Mouse (Mus musculus): ENCODE measurements at regions not wholly inside any gene's neighbourhood (a gene's known extent, or its start where the extent isn't known, plus 50 kb on each side); places are given as distances from the start of the nearest gene placed in this dataset.
"Not testable (repeated sequence)": the region's sequence is repeated elsewhere in the genome, so short reads cannot be mapped to it uniquely, and the experiment has no call there.

- no peak for DNase-seq
These were observed 351.5 kb downstream of the Kcnh5 start for GRCm38 (mm10) chr12:74825664-74826063.

GRCm38 (mm10) chr12:74824735-74825494, 352.2 kb downstream of the Kcnh5 start:
- peak; percentile 21 for DNase-seq

- not testable (repeated sequence) for DNase-seq
These were observed 361.0 kb downstream of the Kcnh5 start for GRCm38 (mm10) chr12:74816181-74816580.

GRCm38 (mm10) chr12:74808571-74808970, 368.6 kb downstream of the Kcnh5 start:
- not testable (repeated sequence) for DNase-seq

- not testable (repeated sequence) for DNase-seq
These were observed 369.2 kb downstream of the Kcnh5 start for GRCm38 (mm10) chr12:74807926-74808325.

GRCm38 (mm10) chr12:74803740-74804512, 373.2 kb downstream of the Kcnh5 start:
- DNase-seq: no peak

GRCm38 (mm10) chr12:74792036-74792435, 385.1 kb downstream of the Kcnh5 start:
- DNase-seq: peak; percentile 68

GRCm38 (mm10) chr12:74762284-74762683, 414.8 kb downstream of the Kcnh5 start:
- DNase-seq: no peak

- DNase-seq: peak; percentile 2
These were observed 428.9 kb upstream of the Gm11042 start for GRCm38 (mm10) chr12:74745051-74745450.

GRCm38 (mm10) chr12:74728866-74729265, 412.7 kb upstream of the Gm11042 start:
- DNase-seq: no peak

- DNase-seq: peak; percentile 12
These were observed 363.0 kb upstream of the Gm11042 start for GRCm38 (mm10) chr12:74679149-74679548.

GRCm38 (mm10) chr12:74677835-74678234, 361.6 kb upstream of the Gm11042 start:
- DNase-seq: peak; percentile 8

- no peak for DNase-seq
These were observed 342.2 kb upstream of the Gm11042 start for GRCm38 (mm10) chr12:74658406-74658805.

- peak; percentile 6 for DNase-seq
These were observed 340.9 kb upstream of the Gm11042 start for GRCm38 (mm10) chr12:74657036-74657648.

GRCm38 (mm10) chr12:74651256-74651655, 335.1 kb upstream of the Gm11042 start:
- no peak for DNase-seq

- no peak for DNase-seq
These were observed 316.6 kb upstream of the Gm11042 start for GRCm38 (mm10) chr12:74632827-74633226.

- DNase-seq: peak; percentile 24
These were observed 279.0 kb upstream of the Gm11042 start for GRCm38 (mm10) chr12:74595208-74595607.

- no peak for DNase-seq
These were observed 238.4 kb upstream of the Gm11042 start for GRCm38 (mm10) chr12:74554599-74554998.

- DNase-seq: no peak
These were observed 228.0 kb upstream of the Gm11042 start for GRCm38 (mm10) chr12:74544172-74544571.

GRCm38 (mm10) chr12:74534882-74535281, 218.7 kb upstream of the Gm11042 start:
- DNase-seq: no peak

- no peak for DNase-seq
These were observed 212.9 kb upstream of the Gm11042 start for GRCm38 (mm10) chr12:74528983-74529566.

- no peak for DNase-seq
These were observed 211.0 kb upstream of the Gm11042 start for GRCm38 (mm10) chr12:74527190-74527621.

GRCm38 (mm10) chr12:74523988-74524387, 207.8 kb upstream of the Gm11042 start:
- DNase-seq: no peak
